Mouse (Mus musculus) 3134 (cell line): ENCODE data around the gene Fam189b.
"Not testable (repeated sequence)": the region's sequence is repeated elsewhere in the genome, so short reads cannot be mapped to it uniquely, and the experiment has no call there.

Experiments used
- DNase-seq: peaks from one replicate; pipeline ENCODE4 v3.0.0-alpha.2; 2011; ENCODE audit warnings: low spot score; ENCODE audit not compliant: insufficient read length; ENCODE audit errors: extremely low read depth

The Fam189b gene

GRCm38 (mm10) chr3:89202253-89203141, 19.6 kb downstream of the Fam189b start, which contains the start of gene Gba:
Gene Gba, plus strand, starts transcription at chr3:89202928.
- DNase-seq, result peak; percentile 66

GRCm38 (mm10) chr3:89203142-89203514, 20.2 kb downstream of the Fam189b start:
- no peak for DNase-seq

GRCm38 (mm10) chr3:89206079-89206478, 23.1 kb downstream of the Fam189b start:
- no peak for DNase-seq

- DNase-seq, result no peak
These were observed 23.8 kb downstream of the Fam189b start for GRCm38 (mm10) chr3:89206695-89207094.

- DNase-seq, result no peak
These were observed 25.2 kb downstream of the Fam189b start for GRCm38 (mm10) chr3:89208075-89208657.

GRCm38 (mm10) chr3:89208736-89209135, 25.8 kb downstream of the Fam189b start:
- DNase-seq, result no peak

GRCm38 (mm10) chr3:89209731-89210130, 26.8 kb downstream of the Fam189b start:
- no peak for DNase-seq

- DNase-seq, result no peak
These were observed 27.2 kb downstream of the Fam189b start for GRCm38 (mm10) chr3:89210162-89210561.

- peak; percentile 38 for DNase-seq
These were observed 27.8 kb downstream of the Fam189b start for GRCm38 (mm10) chr3:89210731-89211130.

GRCm38 (mm10) chr3:89213803-89214530, 31.0 kb downstream of the Fam189b start:
- DNase-seq, result peak; percentile 90

- DNase-seq, result no peak
These were observed 31.9 kb downstream of the Fam189b start, which contains the start of gene Thbs3 for GRCm38 (mm10) chr3:89214681-89215411. Gene Thbs3, plus strand, starts transcription at chr3:89215180.

- DNase-seq, result peak; percentile 60
These were observed 32.9 kb downstream of the Fam189b start for GRCm38 (mm10) chr3:89215853-89216252.

GRCm38 (mm10) chr3:89216407-89216806, 33.5 kb downstream of the Fam189b start:
- DNase-seq, result not testable (repeated sequence)

GRCm38 (mm10) chr3:89218271-89218670, 35.3 kb downstream of the Fam189b start:
- DNase-seq, result no peak

GRCm38 (mm10) chr3:89219546-89219945, 36.6 kb downstream of the Fam189b start:
- DNase-seq, result no peak

- DNase-seq, result no peak
These were observed 38.2 kb downstream of the Fam189b start for GRCm38 (mm10) chr3:89221167-89221566.

GRCm38 (mm10) chr3:89224796-89225195, 41.9 kb downstream of the Fam189b start:
- DNase-seq, result no peak

- no peak for DNase-seq
These were observed 42.4 kb downstream of the Fam189b start for GRCm38 (mm10) chr3:89225321-89225815.

GRCm38 (mm10) chr3:89225918-89226317, 43.0 kb downstream of the Fam189b start:
- no peak for DNase-seq

- DNase-seq, result no peak
These were observed 43.4 kb downstream of the Fam189b start for GRCm38 (mm10) chr3:89226361-89226760.
